Comparison of ENCODE assay signal across 12 mouse cellular contexts in the genomic region with DNA sequence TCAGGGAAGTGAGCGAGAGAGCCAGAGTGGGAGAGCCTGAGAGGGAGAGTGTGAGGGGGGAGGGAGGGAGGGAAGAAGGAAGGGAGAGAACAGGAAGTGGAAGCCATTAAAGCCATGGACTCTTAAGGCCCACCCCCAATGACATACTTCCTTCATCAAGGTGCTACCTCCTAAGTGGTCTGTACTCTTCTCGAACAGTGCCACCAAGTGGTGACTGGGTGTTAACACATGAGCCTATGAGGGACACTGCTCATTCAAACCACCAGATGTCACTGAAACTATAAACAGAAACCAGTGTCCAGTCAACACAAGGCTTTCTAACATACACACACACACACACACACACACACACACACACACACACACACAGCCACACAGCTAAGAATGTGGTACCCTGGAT.
A peak's percentile ranks its signal among the peaks of the same experiment; 100 is the strongest.
DNase-seq lines count a peak whose midpoint lies in the region; ATAC-seq and TF ChIP-seq lines count a peak whose summit lies in the region.
"Had no signal": no experiment of that assay in that cellular context is flagged by ENCODE, and none has a peak within 500 bp of the region (broad histone marks: within the 10 kb centered on the region; RNA-seq: fewer than 3 reads in every experiment).

No protein-coding gene starts in this region.

- H3K4me2 ChIP-seq in hindbrain, postnatal 0 days (ENCODE audit: low read depth, low read length): no peak overlapping the region
- H3K4me2 ChIP-seq in hindbrain, embryonic 16.5 days (ENCODE audit: low read length): no peak overlapping the region
- H3K4me2 ChIP-seq in liver, embryonic 14.5 days (ENCODE audit: low read depth): no peak overlapping the region
- H3K4me2 ChIP-seq in liver, embryonic 11.5 days: no peak overlapping the region
- H3K4me2 ChIP-seq: embryonic facial prominence, embryonic 15.5 days; liver, embryonic 13.5 days had no signal

- no peak overlapping the region for H3K4me3 ChIP-seq in hindbrain, postnatal 0 days (ENCODE audit: low read length)
- H3K4me3 ChIP-seq in hindbrain, embryonic 16.5 days (ENCODE audit: low read length): no peak overlapping the region
- no peak overlapping the region for H3K4me3 ChIP-seq in liver, embryonic 14.5 days (ENCODE audit: insufficient read depth in 1 of 2, low read depth in 2 of 2, low read length in 2 of 2)
- no peak overlapping the region for H3K4me3 ChIP-seq in liver, embryonic 11.5 days (ENCODE audit: low read depth, low read length)
- H3K4me3 ChIP-seq in ES-Bruce4 (ENCODE audit: low read depth, low read length): no peak overlapping the region
- H3K4me3 ChIP-seq: embryonic facial prominence, embryonic 15.5 days; liver, embryonic 13.5 days; megakaryocyte, embryonic 14.5 days had no signal

- peaks cover 9% of the 10 kb centered on the region for H3K36me3 ChIP-seq in hindbrain, postnatal 0 days (ENCODE audit: insufficient read depth, low read length)
- peaks cover 4% of the 10 kb centered on the region for H3K36me3 ChIP-seq in hindbrain, embryonic 16.5 days (ENCODE audit: control insufficient read depth, insufficient read depth, low read length)
- H3K36me3 ChIP-seq in liver, embryonic 14.5 days (replicated peaks; ENCODE audit: control insufficient read depth, insufficient read depth, low read depth): no peaks in the 10 kb centered on the region
- no peaks in the 10 kb centered on the region; the same call in 1 of the 2 replicates for H3K36me3 ChIP-seq in liver, embryonic 11.5 days (ENCODE audit: control insufficient read depth, insufficient read depth, low read length)
- H3K36me3 ChIP-seq in ES-Bruce4 (ENCODE audit: control insufficient read depth, insufficient read depth, low read length, poor library complexity, severe bottlenecking): peaks cover 5% of the 10 kb centered on the region
- H3K36me3 ChIP-seq: liver, embryonic 13.5 days had no signal

- 100% methylated on average over 2 of the region's 2 CpGs for WGBS in hindbrain, postnatal 0 days
- WGBS in hindbrain, embryonic 16.5 days: 96% methylated on average over 2 of the region's 2 CpGs
- WGBS in liver, embryonic 14.5 days (ENCODE audit: insufficient replicate concordance): 71% methylated on average over 2 of the region's 2 CpGs
- 95% methylated on average over 2 of the region's 2 CpGs for WGBS in liver, embryonic 11.5 days

- H3K9ac ChIP-seq in hindbrain, postnatal 0 days (replicated peaks; ENCODE audit: low read length): no peak overlapping the region
- no peak overlapping the region for H3K9ac ChIP-seq in hindbrain, embryonic 16.5 days (ENCODE audit: low read depth, low read length)
- no peak overlapping the region for H3K9ac ChIP-seq in liver, embryonic 14.5 days (replicated peaks)
- no peak overlapping the region for H3K9ac ChIP-seq in liver, embryonic 11.5 days (ENCODE audit: low read depth, low read length)
- H3K9ac ChIP-seq in ES-Bruce4 (ENCODE audit: low read depth, poor library complexity, severe bottlenecking): no peak overlapping the region
- H3K9ac ChIP-seq: embryonic facial prominence, embryonic 15.5 days; liver, embryonic 13.5 days had no signal

- peak; percentile 65 for DNase-seq in hindbrain, postnatal 0 days (ENCODE audit: low spot score)
- no peak for DNase-seq in liver, embryonic 14.5 days (ENCODE audit: low read depth in 3 of 3, low spot score in 3 of 3)
- no peak for DNase-seq in liver, embryonic 11.5 days (ENCODE audit: low spot score)
- DNase-seq in brain, embryonic 14.5 days (ENCODE audit: low read depth): no peak
- no peak for DNase-seq in right cerebral cortex, adult 2 months (ENCODE audit: low spot score in 2 of 2)
- DNase-seq: liver, embryonic 13.5 days; right cerebral cortex, postnatal 4 days; thymus, adult 2 months had no signal

- peak; percentile 30; the same call in 1 of the 2 replicates for ATAC-seq in hindbrain, postnatal 0 days
- no peak for ATAC-seq in hindbrain, embryonic 16.5 days
- no peak for ATAC-seq in liver, embryonic 14.5 days (ENCODE audit: insufficient read depth)
- no peak for ATAC-seq in liver, embryonic 11.5 days (replicated peaks; ENCODE audit: low FRiP score)

- no peaks in the 10 kb centered on the region for H3K27me3 ChIP-seq in hindbrain, postnatal 0 days (ENCODE audit: insufficient read depth, low read length)
- H3K27me3 ChIP-seq in hindbrain, embryonic 16.5 days (replicated peaks; ENCODE audit: control insufficient read depth, insufficient read depth, low read length): no peaks in the 10 kb centered on the region
- no peaks in the 10 kb centered on the region for H3K27me3 ChIP-seq in liver, embryonic 14.5 days (ENCODE audit: control insufficient read depth, insufficient read depth, low read length)
- H3K27me3 ChIP-seq in liver, embryonic 11.5 days (replicated peaks; ENCODE audit: control insufficient read depth, insufficient read depth, low read length): no peaks in the 10 kb centered on the region
- no peaks in the 10 kb centered on the region for H3K27me3 ChIP-seq in ES-Bruce4 (ENCODE audit: control insufficient read depth, insufficient read depth, low read length, poor library complexity, severe bottlenecking)
- H3K27me3 ChIP-seq: embryonic facial prominence, embryonic 15.5 days; liver, embryonic 13.5 days had no signal

- peak; percentile 74 for TF ChIP-seq CTCF in hindbrain, postnatal 0 days (IDR thresholded peaks at IDR 0.05; ENCODE audit: low read depth)
- peak; percentile 46 for TF ChIP-seq CTCF in liver, embryonic 14.5 days (IDR thresholded peaks at IDR 0.05; ENCODE audit: low read depth)
- TF ChIP-seq CTCF in ES-Bruce4 (IDR thresholded peaks at IDR 0.05; ENCODE audit: low read depth, low read length): peak; percentile 22
- TF ChIP-seq CTCF in brain, embryonic 14.5 days (IDR thresholded peaks at IDR 0.05; ENCODE audit: borderline replicate concordance, extremely low read depth, insufficient read depth, insufficient read length): peak; percentile 39; the same call in 1 of the 2 replicates

- H3K9me3 ChIP-seq in hindbrain, postnatal 0 days (ENCODE audit: low read length): no peaks in the 10 kb centered on the region
- peaks cover 10% of the 10 kb centered on the region for H3K9me3 ChIP-seq in hindbrain, embryonic 16.5 days (ENCODE audit: control insufficient read depth, low read length)
- no peaks in the 10 kb centered on the region for H3K9me3 ChIP-seq in liver, embryonic 14.5 days (ENCODE audit: control insufficient read depth, low read length)
- no peaks in the 10 kb centered on the region for H3K9me3 ChIP-seq in liver, embryonic 11.5 days (ENCODE audit: control insufficient read depth, low read length)
- H3K9me3 ChIP-seq in ES-Bruce4 (replicated peaks; ENCODE audit: control insufficient read depth, insufficient read depth, low read length, poor library complexity, severe bottlenecking): no peaks in the 10 kb centered on the region
- H3K9me3 ChIP-seq: embryonic facial prominence, embryonic 15.5 days had no signal

- TF ChIP-seq POLR2A in ES-Bruce4 (IDR thresholded peaks at IDR 0.05; ENCODE audit: insufficient read depth, low read length): no peak
- TF ChIP-seq POLR2A in brain, embryonic 14.5 days (IDR thresholded peaks at IDR 0.05; ENCODE audit: borderline replicate concordance, extremely low read depth, insufficient read depth, insufficient read length, poor library complexity, severe bottlenecking): no peak

- H3K4me1 ChIP-seq in hindbrain, postnatal 0 days (ENCODE audit: insufficient read depth, low read length): no peaks in the 10 kb centered on the region
- peaks cover 9% of the 10 kb centered on the region for H3K4me1 ChIP-seq in hindbrain, embryonic 16.5 days (ENCODE audit: control insufficient read depth, insufficient read depth, low read depth, low read length)
- peaks cover 0 to 3% of the 10 kb centered on the region in 2 experiments; a peak in 1 of 4 replicates for H3K4me1 ChIP-seq in liver, embryonic 14.5 days (replicated peaks; ENCODE audit: control insufficient read depth in 2 of 2, insufficient read depth in 2 of 2, low read length in 1 of 2)
- peaks cover 8% of the 10 kb centered on the region for H3K4me1 ChIP-seq in liver, embryonic 11.5 days (replicated peaks; ENCODE audit: control insufficient read depth, insufficient read depth, low read length)
- peaks cover 16% of the 10 kb centered on the region for H3K4me1 ChIP-seq in ES-Bruce4 (ENCODE audit: control insufficient read depth, insufficient read depth, low read length)

- TF ChIP-seq EP300 in liver, embryonic 14.5 days (IDR thresholded peaks at IDR 0.05; ENCODE audit: low read depth): no peak
- TF ChIP-seq EP300 in ES-Bruce4 (IDR thresholded peaks at IDR 0.05; ENCODE audit: insufficient read depth, low read depth, low read length): no peak

- no peak overlapping the region for H3K27ac ChIP-seq in hindbrain, postnatal 0 days
- H3K27ac ChIP-seq in hindbrain, embryonic 16.5 days (ENCODE audit: low read depth, low read length): no peak overlapping the region
- H3K27ac ChIP-seq in liver, embryonic 14.5 days: no peak overlapping the region
- H3K27ac ChIP-seq in liver, embryonic 11.5 days (ENCODE audit: low read depth, low read length): no peak overlapping the region
- H3K27ac ChIP-seq in ES-Bruce4 (ENCODE audit: insufficient read depth, low read length): no peak overlapping the region
- H3K27ac ChIP-seq: embryonic facial prominence, embryonic 15.5 days; liver, embryonic 13.5 days had no signal

Comparison
In these comparisons a context has a peak if more than half of its experiments do, and no peak if none do; other contexts are left out.
1. CTCF ChIP-seq: peak in every context shown above with its lines; median percentile 74 in hindbrain, postnatal 0 days; 46 in liver, embryonic 14.5 days; 39 in brain, embryonic 14.5 days; 22 in ES-Bruce4.